Mouse (Mus musculus): ENCODE data around the gene Eif2b3.

Gene Eif2b3

GRCm38 (mm10) chr4:117087948-117088640 is 68.9 kb downstream of the Eif2b3 start:
- in situ Hi-C loops (cut with MboI; ENCODE audit: low sequenced_read_pairs) = no loop called here

- in situ Hi-C loops (cut with MboI; ENCODE audit: low sequenced_read_pairs) = no loop called here
These were observed 71.4 kb downstream of the Eif2b3 start for GRCm38 (mm10) chr4:117090586-117090985.

GRCm38 (mm10) chr4:117094626-117095361 is 75.6 kb downstream of the Eif2b3 start:
- in situ Hi-C loops (cut with MboI; ENCODE audit: low sequenced_read_pairs) = loop anchor here (5.0 kb wide), 1 partner anchor 42 kb away; no protein-coding TSS in a partner anchor

- in situ Hi-C loops (cut with MboI; ENCODE audit: low sequenced_read_pairs) = loop anchor here (5.0 kb wide), 1 partner anchor 44 kb away; no protein-coding TSS in a partner anchor
These were observed 76.6 kb downstream of the Eif2b3 start, which contains the start of gene Ptch2 for GRCm38 (mm10) chr4:117095551-117096452. Gene Ptch2, plus strand, starts transcription at chr4:117096075.

- in situ Hi-C loops (cut with MboI; ENCODE audit: low sequenced_read_pairs) = loop anchor here (5.0 kb wide), 1 partner anchor 44 kb away; no protein-coding TSS in a partner anchor
These were observed 77.5 kb downstream of the Eif2b3 start for GRCm38 (mm10) chr4:117096666-117097065.

GRCm38 (mm10) chr4:117097969-117098763 is 79.0 kb downstream of the Eif2b3 start:
- in situ Hi-C loops (cut with MboI; ENCODE audit: low sequenced_read_pairs) = loop anchor here (5.0 kb wide), 1 partner anchor 46 kb away; no protein-coding TSS in a partner anchor

- in situ Hi-C loops (cut with MboI; ENCODE audit: low sequenced_read_pairs) = loop anchor here (5.0 kb wide), 1 partner anchor 46 kb away; no protein-coding TSS in a partner anchor
These were observed 79.5 kb downstream of the Eif2b3 start for GRCm38 (mm10) chr4:117098764-117099036.

- in situ Hi-C loops (cut with MboI; ENCODE audit: low sequenced_read_pairs) = no loop called here
These were observed 80.8 kb downstream of the Eif2b3 start for GRCm38 (mm10) chr4:117100036-117100435.

GRCm38 (mm10) chr4:117101218-117101617 is 82.0 kb downstream of the Eif2b3 start:
- in situ Hi-C loops (cut with MboI; ENCODE audit: low sequenced_read_pairs) = no loop called here

- in situ Hi-C loops (cut with MboI; ENCODE audit: low sequenced_read_pairs) = no loop called here
These were observed 85.5 kb downstream of the Eif2b3 start for GRCm38 (mm10) chr4:117104672-117105071.

- in situ Hi-C loops (cut with MboI; ENCODE audit: low sequenced_read_pairs) = no loop called here
These were observed 85.9 kb downstream of the Eif2b3 start for GRCm38 (mm10) chr4:117105127-117105526.

GRCm38 (mm10) chr4:117107813-117108523 is 88.8 kb downstream of the Eif2b3 start:
- in situ Hi-C loops (cut with MboI; ENCODE audit: low sequenced_read_pairs) = no loop called here

- in situ Hi-C loops (cut with MboI; ENCODE audit: low sequenced_read_pairs) = no loop called here
These were observed 89.3 kb downstream of the Eif2b3 start for GRCm38 (mm10) chr4:117108524-117108849.

GRCm38 (mm10) chr4:117109330-117109729 is 90.1 kb downstream of the Eif2b3 start:
- in situ Hi-C loops (cut with MboI; ENCODE audit: low sequenced_read_pairs) = no loop called here

GRCm38 (mm10) chr4:117110249-117110648 is 91.0 kb downstream of the Eif2b3 start:
- in situ Hi-C loops (cut with MboI; ENCODE audit: low sequenced_read_pairs) = no loop called here

GRCm38 (mm10) chr4:117110985-117111384 is 91.8 kb downstream of the Eif2b3 start:
- in situ Hi-C loops (cut with MboI; ENCODE audit: low sequenced_read_pairs) = no loop called here

GRCm38 (mm10) chr4:117113237-117113636 is 94.0 kb downstream of the Eif2b3 start:
- in situ Hi-C loops (cut with MboI; ENCODE audit: low sequenced_read_pairs) = no loop called here

- in situ Hi-C loops (cut with MboI; ENCODE audit: low sequenced_read_pairs) = no loop called here
These were observed 96.4 kb downstream of the Eif2b3 start for GRCm38 (mm10) chr4:117115592-117115991.

GRCm38 (mm10) chr4:117117931-117118330 is 98.7 kb downstream of the Eif2b3 start:
- in situ Hi-C loops (cut with MboI; ENCODE audit: low sequenced_read_pairs) = no loop called here

GRCm38 (mm10) chr4:117119636-117120035 is 100.4 kb downstream of the Eif2b3 start:
- in situ Hi-C loops (cut with MboI; ENCODE audit: low sequenced_read_pairs) = no loop called here
